Mouse (Mus musculus) kidney, postnatal 36 days (tissue): ENCODE results near the gene Rab44.
A peak's percentile ranks its signal among the peaks of the same experiment; 100 is the strongest.

Source experiments
- DNase-seq, 2 experiments: peaks; one replicate each; pipeline ENCODE4 v3.0.0; 2021 to 2022; ENCODE audit warnings: mixed read lengths in 2 of 2

Gene Rab44

GRCm38 (mm10) chr17:29135066-29135465 is 21.1 kb downstream of the Rab44 start:
- no peak for DNase-seq

- peak; percentile 81 to 87 for DNase-seq
These were observed 22.3 kb downstream of the Rab44 start for GRCm38 (mm10) chr17:29136236-29136635.

GRCm38 (mm10) chr17:29137906-29138305 is 24.0 kb downstream of the Rab44 start:
- no peak for DNase-seq

GRCm38 (mm10) chr17:29141577-29141976 is 27.6 kb downstream of the Rab44 start:
- peak in 1 of 2 experiments; percentile 46 for DNase-seq

GRCm38 (mm10) chr17:29143266-29143665 is 29.3 kb downstream of the Rab44 start:
- DNase-seq = no peak

GRCm38 (mm10) chr17:29145101-29145500 is 31.2 kb downstream of the Rab44 start:
- DNase-seq = no peak

GRCm38 (mm10) chr17:29147273-29147672 is 33.3 kb downstream of the Rab44 start:
- no peak for DNase-seq

- DNase-seq = no peak
These were observed 33.8 kb downstream of the Rab44 start for GRCm38 (mm10) chr17:29147773-29148172.

- no peak for DNase-seq
These were observed 35.8 kb downstream of the Rab44 start for GRCm38 (mm10) chr17:29149766-29150165.

- DNase-seq = no peak
These were observed 38.6 kb downstream of the Rab44 start for GRCm38 (mm10) chr17:29152547-29152946.

GRCm38 (mm10) chr17:29154247-29154646 is 40.3 kb downstream of the Rab44 start:
- peak; percentile 36 to 73 for DNase-seq

- DNase-seq = no peak
These were observed 41.6 kb downstream of the Rab44 start for GRCm38 (mm10) chr17:29155355-29156135.

GRCm38 (mm10) chr17:29156396-29156795 is 42.5 kb downstream of the Rab44 start:
- DNase-seq = no peak

- no peak for DNase-seq
These were observed 42.9 kb downstream of the Rab44 start for GRCm38 (mm10) chr17:29156866-29157265.

GRCm38 (mm10) chr17:29158899-29159298 is 45.0 kb downstream of the Rab44 start:
- DNase-seq = no peak

GRCm38 (mm10) chr17:29159320-29159719 is 45.4 kb downstream of the Rab44 start:
- no peak for DNase-seq

- DNase-seq = peak; percentile 20 to 43
These were observed 46.0 kb downstream of the Rab44 start for GRCm38 (mm10) chr17:29159743-29160455.

- DNase-seq = no peak
These were observed 48.4 kb downstream of the Rab44 start for GRCm38 (mm10) chr17:29162334-29162733.

GRCm38 (mm10) chr17:29164469-29165111 is 50.6 kb downstream of the Rab44 start:
- peak; percentile 55 to 68 for DNase-seq

GRCm38 (mm10) chr17:29165452-29165851 is 51.5 kb downstream of the Rab44 start:
- no peak for DNase-seq

- peak; percentile 57 to 58 for DNase-seq
These were observed 52.1 kb downstream of the Rab44 start for GRCm38 (mm10) chr17:29165967-29166578.

GRCm38 (mm10) chr17:29167371-29167770 is 53.4 kb downstream of the Rab44 start:
- peak in 1 of 2 experiments; percentile 71 for DNase-seq

- DNase-seq = no peak
These were observed 54.5 kb downstream of the Rab44 start for GRCm38 (mm10) chr17:29168438-29168837.
